Mouse (Mus musculus) forebrain, embryonic 15.5 days (tissue): ENCODE data around the gene Ccl22. TPM values are rescaled to one million over a fixed set of nuclear protein-coding genes. Genes with fewer than 3 reads are reported as not detected.

Source experiments
- ATAC-seq: fragments of 200-750 bp; cut with Nextera tagmentation; replicated peaks from 2 replicates; pipeline ENCODE4 v1.8.0; 2017; ENCODE audit warnings: mild to moderate bottlenecking, moderate TSS enrichment, moderate library complexity
- H3K27ac ChIP-seq: fragments of 300-500 bp; sonication (generic); replicated peaks from 2 replicates; pipeline ENCODE4 v1.5.1; 2015; ENCODE audit warnings: mild to moderate bottlenecking, inconsistent platforms
- H3K27me3 ChIP-seq: fragments of 300-500 bp; sonication (generic); 2 replicates; pipeline ENCODE4 v1.6.1; 2015; ENCODE audit warnings: inconsistent platforms
- H3K36me3 ChIP-seq: fragments of 300-500 bp; sonication (generic); 2 replicates; pipeline ENCODE4 v1.6.1; 2015; ENCODE audit warnings: mild to moderate bottlenecking, inconsistent platforms
- H3K4me1 ChIP-seq: fragments of 300-500 bp; sonication (generic); 2 replicates; pipeline ENCODE4 v1.6.1; 2015; ENCODE audit warnings: inconsistent platforms
- H3K4me2 ChIP-seq: fragments of 300-500 bp; sonication (generic); replicated peaks from 2 replicates; pipeline ENCODE4 v1.6.1; 2015; ENCODE audit warnings: mild to moderate bottlenecking, inconsistent platforms
- H3K4me3 ChIP-seq: fragments of 300-500 bp; sonication (generic); 2 replicates; pipeline ENCODE4 v1.5.1; 2015; ENCODE audit warnings: mild to moderate bottlenecking, inconsistent platforms
- H3K9ac ChIP-seq: fragments of 300-500 bp; sonication (generic); replicated peaks from 2 replicates; pipeline ENCODE4 v1.6.1; 2015; ENCODE audit warnings: mild to moderate bottlenecking, inconsistent platforms
- H3K9me3 ChIP-seq: fragments of 300-500 bp; sonication (generic); 2 replicates; pipeline ENCODE4 v1.6.1; 2016; ENCODE audit warnings: inconsistent platforms
- WGBS: fragments of 180-500 bp; shearing (Covaris S2); methylation state at CpG from one replicate; pipeline ENCODE4 v1.1.7; 2015; ENCODE audit warnings: mixed read lengths; 5-methylcytosine and 5-hydroxymethylcytosine counted together
- polyA plus RNA-seq: library from polyadenylated mRNA; unstranded; fragments of >200 nt; fragmentation: Nextera tagmentation; extraction: Ambion mirVana; gene quantifications from 2 replicates; pipeline ENCODE4 v1.2.1, GENCODE M21; 2015

Ccl22 gene
- not detected in 2 replicates for polyA plus RNA-seq

- Histone ChIP-seq H3K27me3 (no peaks in the 10 kb centered on the region), H3K9me3 (no peaks in the 10 kb centered on the region), H3K27ac (no peak within 1 kb of the TSS), H3K9ac (no peak within 1 kb of the TSS), H3K4me2 (no peak within 1 kb of the TSS), H3K36me3 (no peaks in the 10 kb centered on the region), H3K4me3 (no peak within 1 kb of the TSS), H3K4me1 (no peaks in the 10 kb centered on the region)
- 94% methylated on average over 7 of the region's 7 CpGs for WGBS
- ATAC-seq, result no peak
Observed at GRCm38 (mm10) chr8:94745476-94746184, at the start of gene Ccl22. TSS of gene Ccl22 (plus strand) at chr8:94745590.

DNA sequence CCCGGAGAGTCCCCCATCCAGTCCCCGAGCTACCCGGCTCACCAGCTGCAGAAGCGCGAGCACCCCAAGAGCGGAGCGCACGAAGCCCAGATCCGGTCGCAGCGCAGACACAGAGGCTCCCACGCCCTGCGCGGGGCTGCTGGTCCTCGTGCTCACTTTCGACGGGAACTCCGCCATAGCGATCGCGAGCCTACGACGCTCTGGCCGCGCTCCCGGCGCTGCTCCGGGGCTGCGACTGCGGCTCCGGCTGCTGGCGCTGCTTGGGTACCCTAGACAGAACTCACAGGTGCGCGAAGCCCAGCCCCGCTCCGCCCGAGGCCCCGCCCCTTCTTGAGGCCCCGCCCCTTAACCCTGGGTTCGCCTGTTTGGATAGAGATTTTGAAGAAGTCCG is 49.4 kb upstream of the Ccl22 start, which contains the start of gene Pllp:
TSS of gene Pllp (minus strand) at position 285 of the 391 bp plus-strand sequence.
- ATAC-seq, result peak; percentile 68
- Histone ChIP-seq H3K4me3 (peak within 1 kb of the TSS; percentile 47), H3K36me3 (no peaks in the 10 kb centered on the region), H3K9ac (peak within 1 kb of the TSS; percentile 33), H3K4me2 (peak within 1 kb of the TSS; percentile 89), H3K27me3 (peaks cover 48% of the 10 kb centered on the region), H3K9me3 (no peaks in the 10 kb centered on the region), H3K4me1 (peaks cover 13% of the 10 kb centered on the region), H3K27ac (no peak within 1 kb of the TSS)
- WGBS, result under 1% methylated on average over 41 of the region's 41 CpGs

- Histone ChIP-seq H3K27ac (no peak overlapping the region), H3K4me3 (no peak overlapping the region), H3K4me2 (peak overlapping the region; percentile 89; the same call in 1 of the 2 replicates), H3K9ac (no peak overlapping the region), H3K27me3 (peaks cover 48% of the 10 kb centered on the region), H3K36me3 (no peaks in the 10 kb centered on the region), H3K4me1 (peaks cover 13% of the 10 kb centered on the region), H3K9me3 (no peaks in the 10 kb centered on the region)
- ATAC-seq, result no peak
- WGBS, result 57% methylated on average over 3 of the region's 3 CpGs
Observed at GRCm38 (mm10) chr8:94696566-94696965, 48.8 kb upstream of the Ccl22 start.

DNA sequence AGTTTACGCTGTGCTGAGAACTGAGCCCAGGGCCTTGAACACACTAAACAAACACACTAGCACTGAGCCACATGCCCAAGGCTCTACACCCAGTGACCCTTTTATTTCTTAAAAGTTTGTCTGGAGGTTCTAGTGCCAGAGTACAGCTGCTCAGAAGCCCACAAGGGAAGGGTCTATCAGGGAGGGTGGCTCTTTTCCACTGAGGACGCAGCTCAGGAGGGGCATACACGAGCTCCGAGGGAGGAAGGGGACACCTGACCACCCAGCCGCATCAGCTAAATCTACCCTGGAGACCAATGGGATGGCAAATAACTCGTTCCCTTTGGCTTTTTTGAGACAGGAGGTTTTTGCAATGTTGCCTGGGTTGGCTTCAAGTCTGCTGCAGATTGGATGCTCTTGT is 47.4 kb upstream of the Ccl22 start:
- H3K4me3 ChIP-seq, result no peak overlapping the region
- no peak overlapping the region for H3K9ac ChIP-seq
- H3K27me3 ChIP-seq, result peaks cover 48% of the 10 kb centered on the region
- ATAC-seq, result no peak
- H3K27ac ChIP-seq, result no peak overlapping the region
- H3K4me1 ChIP-seq, result peaks cover 18% of the 10 kb centered on the region
- H3K4me2 ChIP-seq, result no peak overlapping the region
- no peaks in the 10 kb centered on the region for H3K36me3 ChIP-seq
- no peaks in the 10 kb centered on the region for H3K9me3 ChIP-seq
- 84% methylated on average over 6 of the region's 6 CpGs for WGBS

DNA sequence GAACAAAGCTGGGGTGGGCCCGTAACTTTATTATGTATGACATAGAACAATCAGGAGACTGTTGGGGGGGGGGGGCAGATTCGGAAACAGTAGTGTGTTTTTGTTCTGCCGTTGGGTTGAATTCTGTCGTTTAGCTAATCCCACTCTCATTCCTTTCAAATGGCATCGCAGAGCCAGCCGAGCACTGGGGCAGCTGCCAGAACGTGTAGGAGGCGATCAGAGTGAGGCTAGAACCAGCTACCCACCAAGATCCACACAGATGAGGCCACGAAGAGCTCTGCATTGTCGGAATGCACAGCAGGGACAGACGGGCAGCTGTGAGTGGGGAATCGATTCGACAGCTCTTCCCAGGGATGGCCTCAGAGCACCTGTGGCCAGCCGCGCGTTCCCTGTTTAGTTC is 46.0 kb upstream of the Ccl22 start:
- no peak overlapping the region for H3K4me2 ChIP-seq
- H3K9ac ChIP-seq, result no peak overlapping the region
- H3K4me1 ChIP-seq, result peaks cover 24% of the 10 kb centered on the region
- no peak overlapping the region for H3K27ac ChIP-seq
- no peak overlapping the region for H3K4me3 ChIP-seq
- WGBS, result 51% methylated on average over 16 of the region's 16 CpGs
- no peaks in the 10 kb centered on the region for H3K36me3 ChIP-seq
- H3K27me3 ChIP-seq, result peaks cover 35% of the 10 kb centered on the region
- no peak for ATAC-seq
- H3K9me3 ChIP-seq, result no peaks in the 10 kb centered on the region

- no peak for ATAC-seq
- Histone ChIP-seq H3K4me2 (no peak overlapping the region), H3K4me3 (no peak overlapping the region), H3K27me3 (peaks cover 24% of the 10 kb centered on the region), H3K36me3 (no peaks in the 10 kb centered on the region), H3K27ac (no peak overlapping the region), H3K4me1 (peaks cover 20% of the 10 kb centered on the region), H3K9ac (no peak overlapping the region), H3K9me3 (no peaks in the 10 kb centered on the region)
- WGBS, result 92% methylated on average over 4 of the region's 4 CpGs
Observed at GRCm38 (mm10) chr8:94700421-94700935, 44.9 kb upstream of the Ccl22 start.

DNA sequence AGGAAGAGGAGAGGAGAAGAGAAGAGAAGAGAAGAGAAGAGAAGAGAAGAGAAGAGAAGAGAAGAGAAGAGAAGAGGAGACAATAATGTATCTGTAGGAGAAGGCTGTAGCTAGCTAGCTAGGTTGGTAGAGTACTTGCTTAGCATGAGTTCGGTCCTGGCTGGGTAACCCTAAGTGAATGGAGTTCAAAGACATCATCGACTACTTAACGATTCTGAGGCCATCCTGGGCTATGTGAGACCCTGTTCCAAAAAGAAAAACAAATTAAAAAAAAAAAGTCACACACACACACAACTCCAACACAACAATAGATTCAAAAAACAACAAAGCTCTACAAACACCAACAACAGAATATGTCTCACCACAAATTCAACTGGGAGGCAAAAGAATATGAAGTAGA is 43.2 kb upstream of the Ccl22 start:
- no peak overlapping the region for H3K4me2 ChIP-seq
- H3K27ac ChIP-seq, result no peak overlapping the region
- no peaks in the 10 kb centered on the region for H3K36me3 ChIP-seq
- peaks cover 7% of the 10 kb centered on the region for H3K27me3 ChIP-seq
- 0 out of 2 replicates have a peak, but pooled peaks cover 12% of the 10 kb centered on the region for H3K4me1 ChIP-seq
- WGBS, result 65% methylated on average over 3 of the region's 3 CpGs
- H3K9me3 ChIP-seq, result no peaks in the 10 kb centered on the region
- no peak overlapping the region for H3K9ac ChIP-seq
- H3K4me3 ChIP-seq, result no peak overlapping the region
- ATAC-seq, result no peak

GRCm38 (mm10) chr8:94702844-94703813 is 42.3 kb upstream of the Ccl22 start:
- 0 out of 2 replicates have a peak, but pooled peaks cover 12% of the 10 kb centered on the region for H3K4me1 ChIP-seq
- peak overlapping the region; percentile 42 for H3K4me2 ChIP-seq
- no peaks in the 10 kb centered on the region for H3K27me3 ChIP-seq
- no peaks in the 10 kb centered on the region for H3K36me3 ChIP-seq
- no peaks in the 10 kb centered on the region for H3K9me3 ChIP-seq
- peak overlapping the region; percentile 59 for H3K4me3 ChIP-seq
- H3K9ac ChIP-seq, result peak overlapping the region; percentile 27
- peak; percentile 73 for ATAC-seq
- WGBS, result under 1% methylated on average over 35 of the region's 35 CpGs
- H3K27ac ChIP-seq, result peak overlapping the region; percentile 47

DNA sequence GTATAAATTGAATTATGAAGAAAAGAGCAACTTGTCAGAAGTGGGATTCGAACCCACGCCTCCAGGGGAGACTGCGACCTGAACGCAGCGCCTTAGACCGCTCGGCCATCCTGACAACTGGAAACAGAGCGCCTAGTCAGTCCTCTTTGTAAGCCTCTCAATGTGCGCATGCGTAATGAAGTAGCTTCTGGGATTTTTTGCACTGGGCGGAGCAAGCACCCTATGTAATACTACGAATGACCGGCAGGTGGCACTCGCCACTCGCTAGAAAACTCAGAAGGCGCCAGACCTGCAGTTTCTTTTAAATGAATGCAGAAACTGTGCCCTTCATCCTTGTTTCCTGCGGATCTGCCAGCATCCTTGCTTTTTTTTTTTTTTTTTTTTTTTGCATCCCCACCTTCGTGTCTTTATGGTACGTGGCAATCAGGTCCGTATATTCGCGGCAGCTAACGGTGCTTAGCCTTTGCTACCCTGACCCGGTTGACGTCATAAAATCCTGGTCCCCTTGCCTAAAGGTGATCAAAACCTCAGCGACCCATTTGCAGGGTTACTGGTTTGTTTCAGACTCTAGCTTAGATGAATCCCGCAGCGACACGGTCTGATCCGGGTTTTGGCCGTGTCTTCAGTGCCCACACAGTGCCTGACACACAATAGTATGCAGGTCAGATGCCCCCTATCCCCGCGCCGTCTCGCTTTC is 41.3 kb upstream of the Ccl22 start:
- 0 out of 2 replicates have a peak, but pooled peaks cover 12% of the 10 kb centered on the region for H3K4me1 ChIP-seq
- H3K9me3 ChIP-seq, result no peaks in the 10 kb centered on the region
- peak overlapping the region; percentile 59 for H3K4me3 ChIP-seq
- H3K36me3 ChIP-seq, result no peaks in the 10 kb centered on the region
- H3K27me3 ChIP-seq, result no peaks in the 10 kb centered on the region
- peak; percentile 93 for ATAC-seq
- peak overlapping the region; percentile 59 for H3K9ac ChIP-seq
- WGBS, result under 1% methylated on average over 35 of the region's 35 CpGs
- H3K4me2 ChIP-seq, result peak overlapping the region; percentile 72
- H3K27ac ChIP-seq, result peak overlapping the region; percentile 79

DNA sequence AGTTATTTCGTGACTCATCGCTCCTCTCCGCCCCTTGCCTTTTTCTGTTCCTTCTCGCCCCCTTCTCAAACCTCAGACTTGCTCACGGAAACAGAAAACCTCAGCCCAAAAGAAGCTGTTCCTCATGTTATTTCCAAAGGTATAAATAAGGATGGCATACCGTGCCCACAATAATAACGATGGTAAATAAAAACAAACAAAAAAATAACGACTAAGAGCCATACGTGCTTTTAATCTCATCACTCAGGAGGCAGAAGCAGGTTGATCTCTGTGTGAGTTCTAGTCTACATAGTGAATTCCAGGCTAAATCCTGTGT is 40.8 kb upstream of the Ccl22 start:
- no peaks in the 10 kb centered on the region for H3K9me3 ChIP-seq
- H3K27ac ChIP-seq, result peak overlapping the region; percentile 79
- peak overlapping the region; percentile 59 for H3K4me3 ChIP-seq
- H3K4me2 ChIP-seq, result peak overlapping the region; percentile 72
- H3K9ac ChIP-seq, result peak overlapping the region; percentile 59
- ATAC-seq, result no peak
- no peaks in the 10 kb centered on the region for H3K27me3 ChIP-seq
- 0 out of 2 replicates have a peak, but pooled peaks cover 12% of the 10 kb centered on the region for H3K4me1 ChIP-seq
- 13% methylated on average over 9 of the region's 9 CpGs for WGBS
- H3K36me3 ChIP-seq, result no peaks in the 10 kb centered on the region

GRCm38 (mm10) chr8:94705581-94706245 is 39.7 kb upstream of the Ccl22 start:
- Histone ChIP-seq H3K4me1 (0 out of 2 replicates have a peak, but pooled peaks cover 12% of the 10 kb centered on the region), H3K36me3 (no peaks in the 10 kb centered on the region), H3K4me2 (no peak overlapping the region), H3K4me3 (no peak overlapping the region), H3K9ac (no peak overlapping the region), H3K9me3 (no peaks in the 10 kb centered on the region), H3K27ac (no peak overlapping the region), H3K27me3 (no peaks in the 10 kb centered on the region)
- WGBS, result 80% methylated on average over 10 of the region's 10 CpGs
- no peak for ATAC-seq
